Mouse (Mus musculus) adrenal gland, adult 18-20 months (tissue): Measurements from ENCODE around the gene Vwce. TPM values are rescaled to one million over a fixed set of nuclear protein-coding genes. Genes with fewer than 3 reads are reported as not detected.

Experiments
- DNase-seq, 2 experiments: peaks; one replicate each; pipeline ENCODE4 v3.0.0; 2021 to 2022; ENCODE audit warnings: low spot score in 2 of 2
- long read RNA-seq, 2 experiments: library from polyadenylated mRNA; stranded (forward); transcript quantifications; one replicate each; pipeline ENCODE4 v2.0.0; 2021
- total RNA-seq, 2 experiments: library from RNA; stranded (reverse); gene quantifications; 1 replicate in 1 of 2; 2 replicates in 1 of 2; pipeline ENCODE4 v1.2.3; 2021

Gene Vwce
- under 1 TPM; 0.20 to 0.38 TPM for total RNA-seq
- long read RNA-seq, experiment 1: 0 reads
- long read RNA-seq, experiment 2: 0 reads

DNA sequence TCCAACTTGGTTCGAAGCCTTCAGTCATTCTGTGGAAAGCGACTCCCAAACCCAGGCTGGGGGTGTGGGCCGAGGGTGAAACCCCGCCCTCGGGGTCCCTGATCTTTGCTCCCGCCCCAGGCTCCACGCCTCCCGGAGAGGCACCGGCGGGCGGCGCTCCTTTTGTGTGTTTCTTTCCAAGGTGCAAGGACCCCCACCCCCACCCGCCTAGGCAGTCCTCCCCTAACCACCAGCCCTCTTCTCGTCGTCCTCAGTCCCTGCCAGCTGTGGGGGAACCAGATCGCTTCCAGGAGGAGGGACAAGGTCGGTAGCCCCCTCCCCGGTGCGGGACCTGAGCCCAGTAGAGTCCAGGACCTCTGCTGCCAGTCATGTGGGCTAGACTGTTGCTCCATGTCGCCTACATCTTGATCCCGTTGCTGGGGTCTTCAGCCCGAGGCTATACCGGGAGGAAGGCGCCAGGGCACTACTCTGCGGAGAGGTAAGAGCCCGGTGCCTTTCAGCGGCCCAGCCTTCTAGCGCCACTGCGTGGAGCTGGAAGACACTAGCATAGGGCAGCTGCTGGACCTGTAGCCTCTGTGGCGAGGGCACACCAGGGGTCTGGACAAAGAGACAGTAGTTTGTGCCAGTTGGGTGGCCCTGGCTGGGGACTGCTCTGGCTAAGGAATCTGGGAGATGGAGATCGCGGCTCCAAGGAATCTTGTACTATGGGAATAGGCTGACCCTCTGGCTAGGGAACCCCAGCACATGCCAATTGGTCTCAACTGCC lies at the start of gene Vwce:
Gene Vwce, plus strand, starts transcription at position 108 of the 766 bp plus-strand sequence.
- peak; percentile 47 to 51 for DNase-seq

DNA sequence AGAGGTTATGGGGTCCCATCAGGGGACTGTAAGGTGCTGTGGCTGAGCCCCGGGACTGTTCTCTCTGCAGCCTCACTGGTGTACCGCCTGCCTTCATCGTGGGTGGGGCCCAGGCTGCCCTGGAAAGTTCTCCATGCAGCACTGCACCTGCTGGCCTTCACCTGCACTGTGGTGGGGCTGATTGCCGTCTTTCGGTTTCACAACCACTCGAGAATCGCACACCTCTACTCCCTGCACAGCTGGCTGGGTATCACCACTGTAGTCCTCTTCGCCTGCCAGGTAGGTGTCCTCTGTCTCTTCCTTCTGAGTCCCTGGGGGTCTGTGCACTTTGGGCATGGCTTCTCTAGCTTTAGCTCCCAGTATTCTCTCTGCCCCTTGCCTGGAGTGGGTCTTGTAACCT lies 48.9 kb upstream of the Vwce start:
- DNase-seq: no peak

- no peak for DNase-seq
Measured at GRCm38 (mm10) chr19:10587231-10587630, 46.8 kb upstream of the Vwce start.

DNA sequence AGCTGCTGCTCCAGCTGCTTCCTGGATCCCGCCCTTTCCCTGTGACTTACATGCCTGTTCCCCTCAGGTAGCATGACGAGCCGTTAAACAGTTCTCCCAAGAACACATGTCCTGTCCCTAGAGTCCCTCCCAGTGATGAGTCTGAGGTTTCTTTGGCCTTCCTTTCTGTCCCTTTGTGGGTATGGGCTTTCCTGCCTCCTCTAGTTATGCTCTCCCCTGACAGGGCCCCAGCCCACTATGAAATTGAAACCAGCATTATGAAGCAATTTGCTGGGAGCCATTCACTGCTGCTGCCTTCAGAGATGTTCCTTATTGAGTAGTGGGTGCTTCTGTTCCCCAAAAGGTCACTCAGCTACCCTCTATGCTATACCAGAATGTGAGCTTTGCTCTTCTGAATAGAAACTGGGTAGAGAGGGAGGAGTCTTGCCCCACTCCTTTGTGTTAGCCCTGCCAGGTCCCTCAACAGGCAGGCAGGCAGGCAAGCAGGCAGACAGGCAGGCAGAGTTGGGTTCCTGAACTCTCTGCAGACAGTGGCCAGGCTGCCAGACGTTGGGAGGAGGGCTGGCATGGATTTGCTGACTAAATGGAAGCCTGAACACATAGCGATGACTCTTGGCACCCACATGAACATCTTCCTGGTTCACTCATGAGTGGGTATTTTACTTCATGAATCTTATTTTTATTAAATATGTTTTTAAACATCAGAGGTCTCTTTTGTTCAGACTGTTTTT lies 44.7 kb upstream of the Vwce start:
- no peak for DNase-seq

- no peak for DNase-seq
Measured at GRCm38 (mm10) chr19:10590301-10590700, 43.7 kb upstream of the Vwce start.

DNA sequence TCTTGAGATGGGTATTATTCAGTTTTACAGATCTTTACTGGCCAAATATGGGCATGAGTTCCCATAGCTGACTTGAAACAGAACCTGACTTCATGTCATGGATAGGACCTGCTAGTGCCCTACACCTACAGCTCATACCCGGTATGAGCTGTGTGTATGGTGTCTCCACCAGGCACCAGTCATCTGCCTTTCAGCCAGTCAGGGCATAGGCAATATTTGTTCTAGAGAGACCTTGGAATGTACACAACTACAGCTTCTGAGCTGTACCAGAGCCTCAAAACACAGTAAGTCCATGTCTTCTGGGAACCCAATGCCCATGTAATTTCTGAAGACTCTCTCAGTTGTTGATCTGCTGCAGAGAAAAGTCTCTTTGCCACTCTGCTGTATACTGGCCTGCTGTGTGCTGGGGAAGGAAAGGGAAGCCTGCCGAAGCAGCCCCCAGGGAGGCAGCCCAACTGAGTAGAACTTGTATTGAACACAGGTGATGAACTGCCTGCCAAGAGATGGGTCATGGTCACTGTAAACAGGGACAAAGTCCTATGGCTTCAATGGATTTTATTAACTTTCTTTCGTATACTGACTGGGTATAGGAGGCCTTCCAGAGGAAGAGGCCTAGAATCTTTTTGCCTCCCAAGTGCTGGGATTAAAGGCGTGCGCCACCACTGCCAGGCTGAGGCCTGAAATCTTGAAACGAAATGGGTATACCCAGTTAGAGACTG lies 42.2 kb upstream of the Vwce start:
- DNase-seq: no peak

DNA sequence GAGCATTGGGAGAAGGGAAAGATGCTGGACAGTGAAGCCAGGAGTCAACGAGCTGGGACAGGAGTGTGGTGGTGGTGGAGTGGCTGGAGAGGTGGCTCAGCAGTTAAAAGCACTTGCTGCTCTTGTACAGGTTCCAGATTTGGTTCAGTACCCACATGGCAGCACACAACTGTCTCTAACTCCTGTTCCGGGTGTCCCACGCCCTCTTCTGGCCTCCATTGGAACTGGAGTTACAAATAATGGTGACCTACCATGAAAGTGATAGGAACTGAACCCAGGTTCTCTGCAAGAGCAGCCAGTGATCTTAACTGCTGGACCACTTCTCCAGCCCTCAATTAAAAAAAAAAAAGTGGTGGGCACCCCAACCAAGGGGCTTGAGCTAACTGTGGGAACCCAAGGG lies 35.8 kb upstream of the Vwce start:
- DNase-seq: no peak

DNA sequence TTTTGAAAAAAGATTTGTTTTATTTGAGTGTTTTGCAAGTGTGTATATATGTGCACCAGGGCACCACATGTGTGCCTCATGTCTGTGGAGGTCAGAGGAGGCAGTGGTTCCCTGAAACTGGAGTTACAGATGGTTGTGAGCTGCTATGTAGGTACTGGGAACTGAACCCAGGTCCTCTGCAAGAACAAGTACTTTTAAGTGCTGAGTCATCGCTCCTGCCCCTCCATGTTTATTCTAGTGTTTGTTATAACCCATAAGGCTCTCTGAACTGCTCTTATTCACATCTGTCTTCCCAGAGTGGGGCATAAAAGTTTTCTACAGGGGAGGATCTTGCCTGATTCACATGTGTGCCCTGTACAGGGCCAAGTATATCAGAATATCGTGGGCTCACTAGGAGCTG lies 34.4 kb upstream of the Vwce start:
- no peak for DNase-seq

- DNase-seq: no peak
Measured at GRCm38 (mm10) chr19:10602247-10602769, 31.7 kb upstream of the Vwce start.

DNA sequence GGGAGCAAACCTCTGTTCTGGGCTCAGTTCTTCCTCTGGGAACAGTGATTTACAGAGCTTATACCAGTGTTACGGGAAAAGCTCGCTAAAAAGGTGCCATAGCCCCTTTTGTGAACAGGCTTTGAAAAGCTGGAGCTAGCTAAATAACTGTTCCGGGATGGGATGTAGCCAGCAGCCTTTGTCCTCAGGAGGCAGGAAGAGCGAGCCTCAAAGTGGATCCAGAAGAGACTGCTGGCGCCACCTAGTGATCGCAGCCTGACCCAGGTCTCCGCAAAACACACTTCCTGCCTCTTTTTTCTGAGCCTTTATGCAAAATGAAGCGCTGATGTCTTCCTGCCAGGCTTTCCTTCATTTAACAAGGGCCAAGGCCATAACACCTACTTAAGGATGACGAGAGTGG lies 31.2 kb upstream of the Vwce start:
- DNase-seq: peak; percentile 81 to 89

DNA sequence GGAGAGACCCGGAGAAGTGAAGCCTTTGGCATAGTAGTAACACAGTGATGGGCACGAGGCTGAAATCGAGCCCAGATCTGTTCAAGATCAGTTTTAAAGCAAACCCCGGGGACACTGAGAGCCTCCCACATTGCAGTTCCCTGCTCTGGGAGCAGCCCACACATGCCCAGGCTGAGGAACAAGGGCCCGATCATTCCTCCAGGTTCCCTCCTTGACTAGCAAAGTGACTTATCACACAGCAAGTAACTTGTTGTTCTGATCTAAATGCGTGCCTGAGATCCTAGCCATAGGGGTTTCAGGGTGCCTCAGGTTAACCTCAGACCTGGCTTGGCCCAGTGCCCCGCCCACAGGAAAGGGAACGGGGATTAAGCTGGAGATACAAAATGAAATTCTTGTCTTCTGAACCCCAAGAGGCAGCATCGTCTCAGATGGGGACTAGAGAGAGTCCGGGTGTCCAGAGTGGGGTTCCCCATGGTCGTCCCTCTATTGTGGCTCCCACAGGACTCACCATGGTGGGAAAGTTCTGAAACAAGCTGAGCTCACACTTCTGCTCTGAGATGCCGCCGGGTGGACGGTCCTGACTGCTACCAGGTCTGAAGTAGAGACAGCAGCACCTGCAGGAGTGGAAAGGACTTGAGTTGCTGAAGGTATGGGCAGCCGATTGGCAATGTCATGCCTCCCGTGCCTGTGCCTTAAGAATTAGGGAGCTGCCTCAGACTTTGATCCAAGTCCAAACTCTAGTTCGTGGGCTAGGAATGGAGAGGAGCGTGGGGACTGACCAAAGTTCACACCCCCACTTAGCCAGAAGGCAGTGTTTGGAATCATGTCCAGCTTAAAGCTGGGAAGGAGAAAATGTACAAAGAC lies 30.1 kb upstream of the Vwce start:
- DNase-seq: no peak

GRCm38 (mm10) chr19:10604534-10604933 lies 29.5 kb upstream of the Vwce start:
- no peak for DNase-seq

DNA sequence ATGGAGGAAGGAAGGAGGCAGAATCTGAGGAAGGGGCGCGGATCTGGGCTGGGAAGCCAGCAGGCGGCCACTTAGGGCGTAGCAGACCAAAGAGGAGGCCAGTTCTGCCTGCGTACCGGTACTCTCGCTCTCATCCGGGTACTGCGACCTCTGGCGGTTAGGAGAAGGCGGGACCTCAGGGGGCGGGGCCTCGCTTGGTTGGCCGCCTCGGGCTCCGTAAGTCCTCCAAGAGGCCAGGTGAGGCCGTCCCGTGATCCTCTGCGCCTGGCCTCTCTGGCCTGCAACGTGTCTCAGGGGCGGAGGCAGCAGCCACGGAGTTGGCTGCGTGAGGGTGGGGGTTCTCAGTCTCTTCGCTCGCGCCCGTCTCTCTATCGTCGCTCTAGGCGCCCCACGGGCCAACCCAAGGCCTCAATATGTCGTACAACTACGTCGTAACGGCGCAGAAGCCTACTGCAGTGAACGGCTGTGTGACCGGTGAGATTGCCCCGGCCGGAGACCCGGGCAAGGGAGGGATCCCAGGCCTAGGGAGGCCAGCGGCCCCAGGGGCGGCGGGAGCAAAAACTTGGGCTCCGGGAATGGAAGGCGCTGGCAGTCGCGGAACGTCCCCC lies 28.6 kb upstream of the Vwce start, which contains the start of the genes Ddb1 and Tkfc:
Gene Ddb1, plus strand, starts transcription at position 35 of the 608 bp plus-strand sequence.
Gene Tkfc, minus strand, starts transcription at position 362 of the 608 bp plus-strand sequence.
- DNase-seq: peak; percentile 96 to 99

DNA sequence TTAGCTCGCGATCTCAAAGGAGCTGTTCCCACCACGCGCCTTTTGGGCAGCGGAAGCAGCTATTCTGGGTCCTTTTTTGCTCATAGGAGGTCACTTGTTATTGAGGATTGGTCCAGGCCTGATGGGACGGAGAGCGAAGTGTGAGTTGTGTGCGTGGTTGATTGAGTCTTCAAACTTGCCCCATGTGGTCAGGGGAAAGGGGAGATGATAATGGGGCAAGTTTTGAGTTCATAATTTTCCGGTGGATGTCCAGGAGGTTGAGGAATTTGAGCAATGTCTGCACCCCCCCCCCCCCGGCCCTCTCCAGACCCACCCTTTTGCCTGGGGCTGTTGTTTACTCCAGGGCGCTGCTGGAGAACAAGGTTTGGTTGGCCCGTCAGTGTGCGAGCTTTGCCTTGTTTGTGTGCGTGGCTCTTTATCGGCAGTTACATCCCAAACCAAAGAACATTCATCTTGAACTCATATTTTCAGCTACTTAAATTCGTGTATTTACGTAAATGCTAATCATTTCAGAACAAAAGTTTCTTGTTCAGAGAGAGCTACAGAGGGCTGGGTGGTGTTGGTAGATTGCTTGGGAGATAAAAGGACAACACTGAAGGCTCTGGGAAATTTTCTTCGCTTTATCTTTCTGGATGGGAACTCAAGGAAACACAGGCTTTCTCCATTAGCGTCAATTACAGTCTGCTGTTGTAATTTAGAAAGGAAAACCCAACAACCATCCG lies 28.0 kb upstream of the Vwce start:
- no peak for DNase-seq

DNA sequence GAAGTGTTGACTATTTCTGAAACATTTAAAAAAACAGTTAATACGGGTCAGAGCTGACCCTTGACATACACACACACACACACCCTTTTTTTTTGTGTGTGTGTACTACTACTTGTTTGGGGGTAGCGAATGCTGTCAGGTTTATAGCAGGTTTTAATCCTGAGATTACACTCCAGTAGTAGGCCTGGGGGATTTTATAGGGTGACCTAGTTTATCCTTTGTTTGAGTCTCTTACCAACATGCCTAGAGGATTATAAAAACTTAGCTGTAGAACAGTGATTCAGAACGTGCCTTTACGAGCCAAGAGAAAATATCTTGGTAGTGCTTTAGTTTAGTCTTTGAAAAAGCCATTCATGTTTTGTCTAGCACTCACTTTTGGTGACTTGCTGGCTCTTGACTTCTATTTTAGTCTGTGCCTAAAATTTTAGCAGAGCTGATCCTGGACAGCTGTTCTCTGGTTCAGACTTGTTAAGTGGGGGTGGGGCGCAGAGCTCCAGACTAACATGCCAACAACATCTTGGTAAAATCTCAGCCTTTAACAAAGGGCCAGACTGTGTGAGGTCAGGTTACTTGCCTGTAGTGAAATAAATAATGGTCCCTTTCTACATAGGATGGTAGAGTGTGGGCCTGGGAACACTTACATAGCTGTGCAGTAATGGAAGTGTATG lies 25.3 kb upstream of the Vwce start:
- no peak for DNase-seq

DNA sequence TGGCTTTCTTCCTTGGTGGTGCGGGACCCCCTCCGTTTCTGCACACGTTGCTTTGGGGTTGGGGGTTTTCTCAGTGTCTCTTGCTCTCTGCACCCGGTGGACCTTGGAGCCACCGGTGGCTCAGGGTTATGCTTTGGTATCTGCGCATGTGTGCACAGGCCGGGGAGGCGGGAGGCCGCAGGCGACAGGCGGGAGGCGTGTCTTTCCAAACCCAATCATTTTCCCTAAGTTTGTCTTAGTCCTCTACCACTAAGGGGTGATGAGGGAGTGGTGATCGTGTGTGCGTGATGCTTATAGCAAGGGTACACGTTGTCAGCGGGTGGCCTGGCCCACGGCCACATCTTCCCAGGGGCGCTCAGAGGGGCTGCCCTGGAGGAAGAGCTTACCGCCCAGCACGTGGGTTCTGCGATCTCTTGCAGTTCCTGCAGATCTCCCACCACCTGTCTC lies 882 bp downstream of the Vwce start:
- DNase-seq: peak in 1 of 2 experiments; percentile 28

DNA sequence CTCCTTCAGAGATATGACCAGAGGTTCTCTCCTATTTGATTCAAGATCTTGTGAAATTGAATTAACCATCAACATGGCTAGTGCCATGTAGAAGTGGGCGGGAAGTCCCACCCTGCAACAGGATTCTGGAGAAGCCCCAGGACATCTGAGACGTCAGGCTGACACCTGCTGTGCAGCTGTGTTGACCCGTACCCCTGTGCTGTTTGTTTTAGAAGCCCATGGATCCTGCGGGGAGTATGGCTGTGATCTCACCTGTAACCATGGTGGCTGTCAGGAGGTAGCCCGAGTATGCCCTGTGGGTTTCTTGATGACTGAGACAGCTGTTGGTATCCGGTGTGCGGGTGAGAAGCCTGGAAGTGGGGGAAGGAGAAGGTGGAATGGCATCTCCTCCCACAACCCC lies 3.8 kb downstream of the Vwce start:
- no peak for DNase-seq

DNA sequence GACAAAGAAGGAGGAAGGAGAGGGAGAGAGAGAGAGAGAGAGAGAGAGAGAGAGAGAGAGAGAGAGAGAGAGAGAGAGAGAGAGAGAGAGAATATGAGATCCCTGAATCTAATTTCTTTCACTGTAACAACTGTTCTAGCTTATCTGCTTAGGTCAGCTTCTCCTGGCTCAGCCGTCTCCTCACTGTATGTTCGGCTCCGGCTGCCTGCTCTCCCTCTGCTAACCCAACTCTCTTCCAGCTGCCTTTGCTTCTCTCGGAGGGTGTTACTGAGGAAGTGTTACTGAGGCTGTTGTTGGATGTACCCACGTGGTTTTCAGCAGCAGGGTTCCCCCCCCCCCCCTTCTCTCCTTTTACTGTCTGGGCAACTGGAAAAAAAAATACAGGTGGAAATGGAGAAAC lies 6.1 kb downstream of the Vwce start:
- no peak for DNase-seq
